Mouse (Mus musculus) limb, embryonic 14.5 days (tissue): ENCODE results near the gene Scnm1. TPM values are rescaled to one million over a fixed set of nuclear protein-coding genes. Genes with fewer than 3 reads are reported as not detected.

Experiments
- ATAC-seq: fragments of 200-750 bp; cut with Nextera tagmentation; 2 replicates; pipeline ENCODE4 v1.8.0; 2017; ENCODE audit warnings: low read depth, moderate number of reproducible peaks, moderate TSS enrichment; ENCODE audit not compliant: low FRiP score
- DNase-seq: peaks from one replicate; pipeline ENCODE4 v3.0.0-alpha.2; 2015; ENCODE audit warnings: low spot score
- H3K27ac ChIP-seq: fragments of 300-500 bp; sonication (generic); replicated peaks from 2 replicates; pipeline ENCODE4 v1.5.1; 2014; ENCODE audit warnings: low read depth, mild to moderate bottlenecking, low read length, moderate library complexity, mixed read lengths
- H3K27me3 ChIP-seq: fragments of 300-500 bp; sonication (generic); 2 replicates; pipeline ENCODE4 v1.6.1; 2014; ENCODE audit warnings: low read length, mixed read lengths; ENCODE audit not compliant: control insufficient read depth, insufficient read depth
- H3K36me3 ChIP-seq: fragments of 300-500 bp; sonication (generic); 2 replicates; pipeline ENCODE4 v1.6.1; 2014; ENCODE audit warnings: mild to moderate bottlenecking, low read length, moderate library complexity, mixed read lengths; ENCODE audit not compliant: control insufficient read depth, insufficient read depth
- H3K4me1 ChIP-seq: fragments of 300-500 bp; sonication (generic); 2 replicates; pipeline ENCODE4 v1.6.1; 2014; ENCODE audit warnings: antibody characterized with exemption, low read length, mixed read lengths; ENCODE audit not compliant: control insufficient read depth, insufficient read depth
- H3K4me2 ChIP-seq: fragments of 300-500 bp; sonication (generic); replicated peaks from 2 replicates; pipeline ENCODE4 v1.6.1; 2014; ENCODE audit warnings: low read depth, mild to moderate bottlenecking, low read length, moderate library complexity; ENCODE audit not compliant: severe bottlenecking
- H3K4me3 ChIP-seq: fragments of 300-500 bp; sonication (generic); replicated peaks from 2 replicates; pipeline ENCODE4 v1.5.1; 2014; ENCODE audit warnings: low read length
- H3K9ac ChIP-seq: fragments of 300-500 bp; sonication (generic); 2 replicates; pipeline ENCODE4 v1.6.1; 2014; ENCODE audit warnings: mild to moderate bottlenecking, low read depth, low read length, moderate library complexity; ENCODE audit not compliant: severe bottlenecking
- H3K9me3 ChIP-seq: fragments of 300-500 bp; sonication (generic); 2 replicates; pipeline ENCODE4 v1.6.1; 2016; ENCODE audit warnings: low read length; ENCODE audit not compliant: control insufficient read depth
- POLR2A ChIP-seq: fragments of 200-500 bp; IDR thresholded peaks from 2 replicates; pipeline ENCODE4 v1.8.0; 2012; ENCODE audit warnings: inconsistent platforms, mild to moderate bottlenecking, moderate library complexity, borderline replicate concordance; ENCODE audit not compliant: insufficient read depth, insufficient read length; ENCODE audit errors: extremely low read depth
- WGBS: fragments of 180-500 bp; shearing (Covaris S2); extraction: QIAGEN DNeasy Blood & Tissue Kit; methylation state at CpG from one replicate; pipeline ENCODE4 v1.1.7; 2014; 5-methylcytosine and 5-hydroxymethylcytosine counted together
- polyA plus RNA-seq, 2 experiments: library from polyadenylated mRNA; depleted of rRNA in 1 of 2; stranded (reverse) in 1 of 2; unstranded in 1 of 2; fragments of >200 nt; fragmentation: Nextera tagmentation in 1 of 2; extraction: Ambion mirVana in 1 of 2; gene quantifications; 2 replicates each; pipeline versions ENCODE4 v1.2.1 to v1.2.3; 2012 to 2014

The Scnm1 gene
- polyA plus RNA-seq, 2 experiments: 65.7 to 106 TPM

GRCm38 (mm10) chr3:95140795-95141194, 7.0 kb upstream of the Scnm1 start:
- Histone ChIP-seq H3K36me3 (peaks cover 25% of the 10 kb centered on the region), H3K9me3 (no peaks in the 10 kb centered on the region), H3K4me1 (no peaks in the 10 kb centered on the region), H3K4me3 (no peak overlapping the region), H3K27ac (no peak overlapping the region), H3K4me2 (no peak overlapping the region), H3K27me3 (no peaks in the 10 kb centered on the region), H3K9ac (no peak overlapping the region)
- ATAC-seq: no peak
- TF ChIP-seq POLR2A: no peak
- DNase-seq: no peak
- WGBS: 88% methylated on average over 6 of the region's 6 CpGs

GRCm38 (mm10) chr3:95140289-95140595, 6.4 kb upstream of the Scnm1 start:
- Histone ChIP-seq H3K27ac (no peak overlapping the region), H3K27me3 (no peaks in the 10 kb centered on the region), H3K4me1 (peaks cover 3% of the 10 kb centered on the region; the same call in 1 of the 2 replicates), H3K4me3 (no peak overlapping the region), H3K36me3 (peaks cover 25% of the 10 kb centered on the region), H3K9ac (no peak overlapping the region), H3K4me2 (no peak overlapping the region), H3K9me3 (no peaks in the 10 kb centered on the region)
- 60% methylated on average over 18 of the region's 18 CpGs for WGBS
- ATAC-seq (no peak), DNase-seq (no peak)
- TF ChIP-seq POLR2A: no peak

GRCm38 (mm10) chr3:95139586-95140288, 5.9 kb upstream of the Scnm1 start:
- Histone ChIP-seq H3K4me3 (no peak overlapping the region), H3K9me3 (no peaks in the 10 kb centered on the region), H3K9ac (no peak overlapping the region), H3K36me3 (peaks cover 25% of the 10 kb centered on the region), H3K4me1 (peaks cover 7% of the 10 kb centered on the region; the same call in 1 of the 2 replicates), H3K27ac (no peak overlapping the region), H3K4me2 (no peak overlapping the region), H3K27me3 (no peaks in the 10 kb centered on the region)
- 67% methylated on average over 25 of the region's 25 CpGs for WGBS
- ATAC-seq (no peak), DNase-seq (no peak)
- TF ChIP-seq POLR2A: no peak

GRCm38 (mm10) chr3:95136336-95136735, 2.5 kb upstream of the Scnm1 start:
- peaks cover 11% of the 10 kb centered on the region; the same call in 1 of the 2 replicates for H3K4me1 ChIP-seq
- peaks cover 23% of the 10 kb centered on the region for H3K36me3 ChIP-seq
- no peaks in the 10 kb centered on the region for H3K27me3 ChIP-seq
- no peak overlapping the region for H3K9ac ChIP-seq
- no peak overlapping the region for H3K27ac ChIP-seq
- H3K4me3 ChIP-seq: no peak overlapping the region
- TF ChIP-seq POLR2A: no peak
- 90% methylated on average over 3 of the region's 3 CpGs for WGBS
- no peaks in the 10 kb centered on the region for H3K9me3 ChIP-seq
- no peak overlapping the region for H3K4me2 ChIP-seq
- DNase-seq (no peak), ATAC-seq (no peak)

- H3K27ac ChIP-seq: no peak overlapping the region
- H3K4me2 ChIP-seq: peak overlapping the region; percentile 55
- H3K36me3 ChIP-seq: peaks cover 17% of the 10 kb centered on the region
- TF ChIP-seq POLR2A: no peak
- no peaks in the 10 kb centered on the region for H3K9me3 ChIP-seq
- peak overlapping the region; percentile 34 for H3K4me3 ChIP-seq
- 85% methylated on average over 7 of the region's 7 CpGs for WGBS
- DNase-seq (no peak), ATAC-seq (no peak)
- H3K9ac ChIP-seq: no peak overlapping the region
- H3K4me1 ChIP-seq: peaks cover 11% of the 10 kb centered on the region; the same call in 1 of the 2 replicates
- H3K27me3 ChIP-seq: no peaks in the 10 kb centered on the region
Measured at GRCm38 (mm10) chr3:95135433-95136052, 1.7 kb upstream of the Scnm1 start.
